Mouse (Mus musculus): Measurements from ENCODE around the gene Blm. TPM values are rescaled to one million over a fixed set of nuclear protein-coding genes. Genes with fewer than 3 reads are reported as not detected.
A peak's percentile ranks its signal among the peaks of the same experiment; 100 is the strongest.

Blm gene
- total and polyA plus RNA-seq, 3 experiments: 24.1 to 56.2 (median 36.4) TPM

DNA sequence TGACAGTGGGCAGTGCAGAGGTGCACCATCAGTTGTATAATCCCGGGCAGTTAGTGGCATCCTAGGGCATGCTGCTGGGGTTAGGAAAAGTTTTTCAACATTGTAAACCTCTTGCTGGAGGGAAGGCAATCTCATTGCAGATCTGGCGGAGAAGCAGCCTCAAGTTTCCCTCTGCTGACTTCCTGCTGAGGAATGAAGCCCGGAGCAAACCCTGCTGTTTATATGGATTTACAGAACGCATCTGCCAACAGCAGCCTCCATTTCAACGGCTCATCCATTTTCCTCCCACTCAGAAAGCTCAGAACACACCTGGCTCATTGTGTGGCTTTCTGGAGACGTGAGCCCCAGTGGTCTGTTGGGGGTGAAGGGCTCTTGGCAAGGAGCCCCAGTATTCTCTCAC lies 78.6 kb downstream of the Blm start:
- no peaks in the 10 kb centered on the region for H3K79me2 ChIP-seq (replicated peaks; ENCODE audit: control insufficient read depth, extremely low read depth, insufficient read depth, poor library complexity, severe bottlenecking)
- no peak for DNase-seq (ENCODE audit: extremely low read depth)
- in situ Hi-C loops (cut with MboI; ENCODE audit: low pct_ligation_motif_present, low pct_unique_long_range_greater_than_20kb, low sequenced_read_pairs) (no loop called here), dilution Hi-C loops (cut with MboI; ENCODE audit: extremely low pct_ligation_motif_present, extremely low pct_unique_long_range_greater_than_20kb, low sequenced_read_pairs) (no loop called here)
- no peak overlapping the region for H3K4me3 ChIP-seq (replicated peaks in 1 of 3; ENCODE audit: low read depth in 2 of 3, low read length in 2 of 3, poor library complexity in 1 of 3)
- peaks cover 30 to 73% of the 10 kb centered on the region in 2 experiments for H3K36me3 ChIP-seq (replicated peaks in 1 of 2; ENCODE audit: control insufficient read depth in 1 of 2, insufficient read depth in 1 of 2, low read length in 1 of 2)
- peak overlapping the region; percentile 59 for H3K27ac ChIP-seq (ENCODE audit: insufficient read depth, low read depth)
- H3K4me1 ChIP-seq (ENCODE audit: control insufficient read depth in 1 of 2, insufficient read depth in 2 of 2): peaks cover 31 to 82% of the 10 kb centered on the region in 2 experiments
- no peak overlapping the region for H3K4me2 ChIP-seq (ENCODE audit: insufficient read depth, low read depth, poor library complexity, severe bottlenecking)
- no peaks in the 10 kb centered on the region for H3K9me3 ChIP-seq (replicated peaks; ENCODE audit: low read length)
- no peak overlapping the region for H3K9ac ChIP-seq (ENCODE audit: insufficient read depth, low read depth)
- H3K27me3 ChIP-seq (replicated peaks): no peaks in the 10 kb centered on the region
- TF ChIP-seq RCOR1 (conservative IDR thresholded peaks at IDR 0.05; ENCODE audit: low read depth, low read length) (no peak), E2F4 (IDR thresholded peaks at IDR 0.05; ENCODE audit: insufficient replicate concordance, low read depth, low read length) (no peak), TBP (conservative IDR thresholded peaks at IDR 0.05; ENCODE audit: low read depth, low read length) (no peak), UBTF (IDR thresholded peaks at IDR 0.05; ENCODE audit: low read depth, low read length) (no peak)

DNA sequence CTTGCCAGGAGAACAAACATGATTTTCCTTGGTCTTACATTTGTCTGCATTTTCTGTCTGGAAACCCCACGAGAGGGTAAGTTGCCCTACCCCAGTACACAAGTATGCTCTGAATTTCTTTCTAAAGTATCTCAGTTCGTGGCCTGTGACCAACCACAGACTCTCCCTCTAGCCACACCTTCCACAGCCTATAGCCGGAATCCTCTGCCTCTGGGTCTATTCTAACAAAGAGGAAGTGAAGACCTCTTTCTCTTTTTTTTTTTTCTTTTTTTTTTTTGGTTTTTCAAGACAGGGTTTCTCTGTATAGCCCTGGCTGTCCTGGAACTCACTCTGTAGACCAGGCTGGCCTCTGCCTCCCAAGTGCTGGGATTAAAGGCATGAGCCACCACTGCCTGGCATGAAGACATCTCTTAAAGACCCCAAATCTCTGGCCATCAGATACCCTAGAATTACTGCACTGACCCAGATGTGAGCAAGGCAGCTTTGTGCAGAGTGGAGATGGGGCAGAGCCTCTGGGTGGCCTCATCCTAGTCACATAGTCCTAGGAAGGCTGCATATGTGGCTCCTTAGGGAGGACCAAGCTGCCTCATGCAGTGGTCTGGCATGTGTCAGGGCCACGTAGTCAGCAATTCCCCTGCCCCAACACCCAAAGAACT lies 79.3 kb downstream of the Blm start:
- dilution Hi-C loops (cut with MboI; ENCODE audit: extremely low pct_ligation_motif_present, extremely low pct_unique_long_range_greater_than_20kb, low sequenced_read_pairs): no loop called here
- Histone ChIP-seq H3K4me3 (replicated peaks in 1 of 3; ENCODE audit: low read depth in 2 of 3, low read length in 2 of 3, poor library complexity in 1 of 3) (no peak overlapping the region), H3K4me1 (ENCODE audit: control insufficient read depth in 1 of 2, insufficient read depth in 2 of 2) (peaks cover 32 to 89% of the 10 kb centered on the region in 2 experiments), H3K4me2 (ENCODE audit: insufficient read depth, low read depth, poor library complexity, severe bottlenecking) (no peak overlapping the region), H3K9ac (ENCODE audit: insufficient read depth, low read depth) (no peak overlapping the region), H3K36me3 (replicated peaks in 1 of 2; ENCODE audit: control insufficient read depth in 1 of 2, insufficient read depth in 1 of 2, low read length in 1 of 2) (peaks cover 24 to 69% of the 10 kb centered on the region in 2 experiments), H3K27me3 (replicated peaks) (no peaks in the 10 kb centered on the region), H3K9me3 (replicated peaks; ENCODE audit: low read length) (no peaks in the 10 kb centered on the region), H3K27ac (ENCODE audit: insufficient read depth, low read depth) (peak overlapping the region; percentile 59), H3K79me2 (replicated peaks; ENCODE audit: control insufficient read depth, extremely low read depth, insufficient read depth, poor library complexity, severe bottlenecking) (no peaks in the 10 kb centered on the region)
- in situ Hi-C loops (cut with MboI; ENCODE audit: low pct_ligation_motif_present, low pct_unique_long_range_greater_than_20kb, low sequenced_read_pairs): no loop called here
- DNase-seq (ENCODE audit: extremely low read depth): peak; percentile 71
- TF ChIP-seq SIN3A (IDR thresholded peaks at IDR 0.05; ENCODE audit: low read length): no peak
- peak; percentile 96 for TF ChIP-seq ZNF384 (IDR thresholded peaks at IDR 0.05; ENCODE audit: low read depth, low read length)
- no peak for TF ChIP-seq PAX5 (IDR thresholded peaks at IDR 0.05; ENCODE audit: low read length)
- no peak for TF ChIP-seq MEF2A (IDR thresholded peaks at IDR 0.05; ENCODE audit: borderline replicate concordance, low read depth, low read length)
- TF ChIP-seq UBTF (IDR thresholded peaks at IDR 0.05; ENCODE audit: low read depth, low read length): no peak
- TF ChIP-seq NELFE (IDR thresholded peaks at IDR 0.05; ENCODE audit: low read depth, low read length): no peak
- no peak for TF ChIP-seq MXI1 (IDR thresholded peaks at IDR 0.05; ENCODE audit: low read depth, low read length)
- no peak for TF ChIP-seq CHD2 (IDR thresholded peaks at IDR 0.05; ENCODE audit: low read length)
- TF ChIP-seq NRF1 (IDR thresholded peaks at IDR 0.05; ENCODE audit: low read depth, low read length): no peak
- no peak for TF ChIP-seq MAFK (IDR thresholded peaks at IDR 0.05; ENCODE audit: insufficient replicate concordance, low read length)
- no peak for TF ChIP-seq JUN (IDR thresholded peaks at IDR 0.05; ENCODE audit: insufficient read depth, low read depth, low read length)
- no peak for TF ChIP-seq USF1 (IDR thresholded peaks at IDR 0.05; ENCODE audit: low read depth, low read length)
- TF ChIP-seq POLR2A (IDR thresholded peaks at IDR 0.05; ENCODE audit: low read depth, low read length): no peak
- TF ChIP-seq SMC3 (IDR thresholded peaks at IDR 0.05; ENCODE audit: low read depth, low read length): no peak
- TF ChIP-seq IRF4 (IDR thresholded peaks at IDR 0.05; ENCODE audit: low read depth, low read length): peak; percentile 53; the same call in 1 of the 2 replicates
- TF ChIP-seq GABPA (IDR thresholded peaks at IDR 0.05; ENCODE audit: insufficient replicate concordance, low read depth, low read length): no peak
- no peak for TF ChIP-seq HCFC1 (IDR thresholded peaks at IDR 0.05; ENCODE audit: low read depth, low read length)
- TF ChIP-seq EP300 (IDR thresholded peaks at IDR 0.05; ENCODE audit: low read length): peak; percentile 21; the same call in 1 of the 2 replicates
- no peak for TF ChIP-seq MAX (IDR thresholded peaks at IDR 0.05; ENCODE audit: low read length)
- no peak for TF ChIP-seq KAT2A (IDR thresholded peaks at IDR 0.05; ENCODE audit: insufficient replicate concordance, low read length)
- TF ChIP-seq USF2 (conservative IDR thresholded peaks at IDR 0.05; ENCODE audit: low read depth, low read length): no peak
- no peak for TF ChIP-seq MAZ (IDR thresholded peaks at IDR 0.05; ENCODE audit: low read depth, low read length)

All from CH12.LX (cell line).